Mouse (Mus musculus): ENCODE measurements around the gene Gm27021.

The Gm27021 gene

DNA sequence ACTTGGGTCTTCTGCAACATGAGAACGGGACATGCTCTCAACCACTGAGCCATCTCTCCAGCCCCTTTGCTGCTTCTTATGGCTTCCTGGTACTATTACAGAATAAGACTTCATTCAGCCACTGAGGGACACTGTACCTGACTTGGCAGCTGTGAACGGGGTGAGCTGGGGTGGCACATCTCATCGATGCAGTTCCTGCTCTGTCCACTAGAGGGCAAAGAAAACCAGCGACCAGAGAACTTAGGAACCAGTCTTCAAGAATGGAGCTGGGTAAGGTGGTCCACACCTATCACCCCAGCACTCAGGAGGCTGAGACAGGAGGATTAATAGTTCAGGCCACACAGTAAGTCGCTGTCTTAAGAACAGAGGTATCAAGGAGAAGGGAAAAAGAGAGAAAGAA, 71.9 kb downstream of the Gm27021 start:
- peak; percentile 71 for DNase-seq

DNA sequence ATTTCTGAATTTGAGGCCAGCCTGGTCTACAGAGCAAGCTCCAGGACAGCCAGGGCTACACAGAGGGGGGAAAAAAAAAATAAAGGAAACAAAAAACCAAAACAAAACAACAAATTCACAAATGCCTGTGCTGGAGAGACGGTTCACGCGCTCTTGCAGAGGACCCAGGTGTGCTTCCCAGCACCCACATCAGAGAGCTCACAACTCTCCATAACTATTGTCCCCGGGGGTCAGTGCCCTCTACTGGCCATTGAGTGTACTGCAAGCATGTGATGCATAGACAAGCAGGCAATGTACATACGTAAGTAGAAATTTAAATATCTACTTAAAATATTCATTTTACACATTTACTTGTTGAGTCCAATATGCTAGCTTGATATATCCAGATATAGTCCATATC, 73.3 kb downstream of the Gm27021 start:
- DNase-seq: peak; percentile 52

- DNase-seq: no peak
Measured at GRCm38 (mm10) chr8:120591587-120592292, 76.1 kb downstream of the Gm27021 start.

- DNase-seq: peak; percentile 39
Measured at GRCm38 (mm10) chr8:120589921-120590320, 78.0 kb downstream of the Gm27021 start.

GRCm38 (mm10) chr8:120588908-120589771, 78.7 kb downstream of the Gm27021 start, which contains the start of gene Gins2:
Gene Gins2 (minus strand): TSS chr8:120589304.
- DNase-seq: peak; percentile 99

DNA sequence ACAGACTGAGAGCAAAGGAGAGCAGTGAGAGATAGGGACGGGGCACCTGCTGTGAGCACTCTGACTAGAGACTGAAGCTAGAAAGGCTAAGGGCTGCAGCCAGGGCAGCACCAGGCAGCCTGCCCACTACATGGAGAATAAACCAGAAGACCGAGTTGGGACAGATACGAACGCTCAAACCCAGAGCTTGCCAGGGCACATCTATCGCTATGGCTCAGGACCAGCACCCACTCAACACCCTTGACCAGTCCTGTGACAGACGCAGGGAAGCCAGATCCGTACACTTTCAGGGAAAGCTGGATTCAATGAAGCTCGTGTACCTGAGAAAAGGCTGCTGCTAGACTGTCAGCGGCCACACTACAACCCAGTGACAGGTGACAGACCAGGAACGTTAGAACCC, 82.4 kb downstream of the Gm27021 start:
- DNase-seq: no peak

GRCm38 (mm10) chr8:120581811-120582210, 86.1 kb downstream of the Gm27021 start:
- no peak for DNase-seq

- peak; percentile 4 for DNase-seq
Measured at GRCm38 (mm10) chr8:120581329-120581728, 86.5 kb downstream of the Gm27021 start.

DNA sequence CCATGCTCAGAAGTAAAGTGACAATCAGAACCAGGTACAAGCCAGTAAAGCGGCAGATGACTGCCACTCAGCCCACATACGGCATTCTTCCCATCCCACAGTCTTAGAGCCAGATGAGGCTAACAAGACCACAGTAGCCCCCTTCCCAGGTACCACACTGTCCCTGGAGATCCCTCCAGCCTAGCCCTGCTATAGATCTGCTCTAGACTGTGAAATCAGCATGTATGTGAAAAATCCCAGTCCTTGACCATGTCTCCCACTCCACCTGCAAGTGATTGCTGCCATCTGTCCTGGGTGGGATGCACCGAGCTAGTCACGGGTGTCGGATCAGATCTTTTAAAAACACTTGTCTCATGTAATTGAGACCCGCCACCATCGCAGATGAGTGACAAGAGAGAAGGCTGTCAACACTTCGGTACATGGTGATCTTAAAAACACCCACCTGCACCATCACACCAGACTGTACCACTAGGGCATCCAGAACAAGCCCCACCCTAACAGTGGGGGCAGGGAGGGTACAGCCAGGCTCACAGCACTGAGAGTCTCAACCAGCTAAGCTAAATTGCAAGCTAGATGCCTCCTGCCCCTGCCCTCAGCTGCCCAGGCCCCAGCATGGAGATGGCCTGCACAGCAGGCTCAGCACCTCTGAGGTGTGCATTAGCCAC, 87.4 kb downstream of the Gm27021 start:
- peak; percentile 4 for DNase-seq

GRCm38 (mm10) chr8:120577821-120578220, 90.1 kb downstream of the Gm27021 start:
- no peak for DNase-seq

DNA sequence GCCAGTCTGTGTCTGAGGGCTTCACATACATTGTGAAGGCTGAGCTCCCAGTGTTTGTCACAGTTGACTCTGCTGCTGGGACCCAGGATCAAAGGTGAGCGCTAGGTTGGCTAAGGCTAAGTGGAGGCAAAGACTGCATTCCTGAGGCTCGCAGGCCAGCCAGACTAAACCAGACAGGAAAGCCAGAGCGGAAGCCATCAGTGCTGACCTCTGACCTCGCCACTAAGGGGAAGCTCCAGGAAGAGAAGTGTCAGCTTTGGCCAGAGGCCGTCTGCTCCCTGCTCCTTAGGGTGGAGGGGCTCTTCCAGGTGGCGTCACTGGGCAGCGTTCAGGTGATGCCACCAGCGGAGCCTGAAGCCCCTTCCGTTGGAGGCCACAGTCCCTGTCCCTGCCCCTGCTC, 92.1 kb downstream of the Gm27021 start:
- DNase-seq: no peak

GRCm38 (mm10) chr8:120574941-120575340, 92.9 kb downstream of the Gm27021 start:
- DNase-seq: no peak

DNA sequence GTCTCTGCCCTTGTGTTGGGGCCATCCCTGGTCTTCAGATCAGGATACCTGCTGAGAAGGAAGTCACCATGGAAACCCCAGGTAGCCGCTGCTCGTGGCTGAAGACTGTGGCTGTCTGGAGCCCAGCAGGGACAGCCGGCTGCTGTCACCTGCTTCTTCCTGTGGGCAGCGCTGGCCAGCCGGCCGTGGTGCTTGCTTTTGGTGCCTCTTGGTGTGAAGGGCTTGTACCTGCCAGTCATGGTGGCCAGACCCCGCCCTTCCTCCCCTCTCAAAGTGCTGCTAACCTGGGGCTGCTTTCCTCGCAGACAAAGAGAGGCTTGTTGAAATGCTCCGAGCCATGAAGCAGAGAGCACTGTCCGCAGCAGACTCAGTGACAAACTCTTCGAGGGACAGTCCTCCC, 94.0 kb downstream of the Gm27021 start:
- no peak for DNase-seq

DNA sequence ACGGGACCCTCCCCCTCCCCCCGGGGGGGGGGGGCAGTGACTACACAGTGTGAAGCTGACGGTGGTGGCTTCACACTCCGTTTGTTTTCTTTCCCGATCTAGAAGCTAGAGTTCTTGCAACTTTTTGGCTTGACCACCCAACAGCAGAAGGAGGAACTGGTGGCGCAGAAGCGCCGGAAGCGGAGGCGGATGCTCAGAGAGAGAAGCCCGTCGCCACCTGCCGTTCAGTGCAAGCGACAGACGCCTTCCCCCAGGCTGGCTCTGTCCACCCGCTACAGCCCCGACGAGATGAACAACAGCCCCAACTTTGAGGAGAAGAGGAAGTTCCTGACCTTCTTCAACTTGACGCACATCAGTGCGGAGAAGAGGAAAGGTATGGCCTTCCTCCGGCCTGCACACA, 95.3 kb downstream of the Gm27021 start:
- DNase-seq: no peak

GRCm38 (mm10) chr8:120571561-120571960, 96.3 kb downstream of the Gm27021 start:
- DNase-seq: no peak

DNA sequence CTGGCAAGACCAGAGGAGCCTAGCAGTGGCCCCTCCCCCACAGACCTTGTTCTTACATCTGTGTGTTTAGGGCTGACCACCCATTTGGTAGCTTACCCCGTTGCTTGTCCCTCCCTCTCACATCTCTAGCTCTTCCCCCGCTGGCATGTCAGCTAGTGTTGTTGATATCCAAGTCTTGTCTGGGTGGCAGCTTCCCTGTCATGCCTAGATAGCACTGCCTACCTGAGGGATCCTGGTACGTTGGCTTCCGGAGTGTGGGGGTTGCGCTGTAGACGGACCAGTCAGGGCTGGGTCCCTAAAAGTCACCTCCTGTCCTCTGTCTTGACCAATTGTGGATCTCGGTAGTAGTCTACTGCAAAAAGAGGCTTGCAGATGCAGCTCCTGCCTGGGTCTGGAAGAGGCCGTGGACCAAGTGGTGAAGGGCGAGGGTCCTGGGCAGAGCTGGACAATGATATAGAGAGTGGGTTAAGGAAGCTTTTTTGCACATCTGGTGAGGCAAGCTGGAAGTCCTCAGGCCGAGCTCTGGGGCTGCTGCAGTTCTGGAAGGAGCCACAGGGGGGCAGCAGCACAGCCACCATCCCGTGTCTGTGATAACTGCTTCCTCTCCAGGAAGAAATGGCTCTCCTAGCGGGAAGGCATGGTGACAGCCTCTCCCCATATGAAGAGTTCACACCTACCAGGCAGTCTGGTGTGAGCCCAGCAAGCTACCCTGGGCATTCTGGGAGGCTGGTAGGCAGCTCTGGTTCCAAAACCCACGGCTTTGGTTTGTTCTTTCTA, 97.8 kb downstream of the Gm27021 start:
- peak; percentile 78 for DNase-seq

DNA sequence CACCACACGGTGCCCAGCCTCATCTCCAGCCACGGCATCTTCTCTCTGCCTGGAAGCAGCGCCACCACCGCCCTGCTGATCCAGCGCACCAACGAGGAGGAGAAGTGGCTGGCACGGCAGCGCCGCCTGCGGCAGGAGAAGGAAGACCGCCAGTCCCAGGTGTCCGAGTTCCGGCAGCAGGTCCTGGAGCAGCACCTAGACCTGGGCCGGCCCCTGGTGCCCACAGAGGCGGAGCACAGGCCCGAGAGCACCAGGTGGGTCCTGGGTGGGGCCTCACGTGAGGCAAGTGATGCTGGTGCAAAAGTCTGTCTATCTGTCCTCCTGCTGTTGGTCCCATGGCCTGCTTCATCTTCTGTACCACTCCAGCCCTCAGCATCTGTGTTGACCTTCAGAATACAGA, 98.8 kb downstream of the Gm27021 start:
- DNase-seq: no peak

DNA sequence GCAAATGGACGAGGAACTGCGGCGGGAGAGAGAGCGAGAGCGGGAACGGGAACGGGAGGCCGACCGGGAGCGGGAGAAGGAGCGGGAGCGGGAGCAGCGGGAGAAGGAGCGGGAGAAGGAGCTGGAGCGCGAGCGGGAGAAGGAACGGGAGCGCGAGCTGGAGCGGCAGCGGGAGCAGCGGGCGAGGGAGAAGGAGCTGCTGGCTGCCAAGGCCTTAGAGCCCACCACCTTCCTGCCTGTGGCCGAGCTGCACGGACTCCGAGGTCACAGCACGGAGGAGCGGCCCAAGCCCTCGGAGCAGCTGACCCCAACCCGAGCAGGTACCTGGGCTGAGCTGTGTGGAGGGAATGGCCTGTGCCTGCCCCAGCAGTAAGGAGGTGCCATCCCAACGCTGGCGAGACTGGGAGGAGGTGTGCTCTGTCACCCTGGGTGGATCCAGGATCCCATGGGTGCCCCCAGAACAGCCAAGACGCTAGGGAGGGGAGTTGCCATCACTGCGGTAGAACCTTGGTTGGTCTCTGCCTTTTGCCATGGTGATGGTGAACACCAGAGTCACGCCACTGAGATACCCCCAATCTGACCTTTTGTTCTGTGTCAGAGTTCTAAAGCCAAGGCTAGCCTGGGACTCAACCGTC, 99.6 kb downstream of the Gm27021 start:
- DNase-seq: no peak

DNA sequence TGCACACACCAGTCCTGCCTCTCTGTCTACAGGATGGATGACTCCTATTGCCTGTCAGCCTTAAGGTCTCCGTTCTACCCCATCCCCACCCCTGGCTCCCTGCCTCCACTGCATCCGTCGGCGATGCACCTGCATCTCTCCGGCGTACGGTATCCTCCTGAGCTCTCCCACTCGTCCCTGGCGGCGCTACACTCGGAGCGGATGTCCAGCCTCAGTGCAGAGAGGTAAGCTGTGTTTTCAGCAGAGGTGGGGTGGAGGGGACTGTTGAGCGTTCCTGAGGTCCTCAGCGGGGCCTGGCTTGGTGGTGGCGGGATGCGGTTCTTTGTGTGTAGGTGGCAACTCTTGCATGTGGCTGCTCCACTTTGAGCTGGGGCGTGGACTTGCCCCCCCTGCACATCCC, 100.1 kb downstream of the Gm27021 start:
- no peak for DNase-seq

DNA sequence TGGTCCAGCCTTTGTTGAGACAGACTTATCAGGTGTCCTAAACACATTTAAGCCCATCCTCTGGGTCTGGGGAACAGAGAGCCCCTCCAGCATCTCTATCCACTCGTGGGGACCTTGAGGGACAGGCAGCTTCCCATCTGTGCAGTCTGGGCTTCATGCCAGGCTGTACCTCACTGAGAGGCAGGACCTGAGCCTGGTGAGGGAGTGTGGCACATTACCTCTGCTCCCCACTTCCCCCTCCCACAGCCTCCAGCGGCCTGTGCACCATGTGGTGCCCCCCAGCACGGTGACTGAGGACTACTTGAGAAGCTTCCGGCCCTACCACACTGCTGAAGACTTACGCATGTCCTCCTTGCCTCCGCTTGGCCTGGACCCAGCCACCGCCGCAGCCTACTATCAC, 101.2 kb downstream of the Gm27021 start:
- DNase-seq: no peak

- DNase-seq: no peak
Measured at GRCm38 (mm10) chr8:120565151-120565711, 102.6 kb downstream of the Gm27021 start.
